Mouse (Mus musculus) intestine, postnatal 0 days (tissue): ENCODE measurements at regions not wholly inside any gene's neighbourhood (a gene's known extent, or its start where the extent isn't known, plus 50 kb on each side); places are given as distances from the start of the nearest gene placed in this dataset.

Experiments used
- ATAC-seq: fragments of 200-750 bp; cut with Nextera tagmentation; 2 replicates; pipeline ENCODE4 v1.8.0; 2017; ENCODE audit warnings: mild to moderate bottlenecking, moderate TSS enrichment, moderate library complexity
- H3K27ac ChIP-seq: fragments of 300-500 bp; sonication (generic); 2 replicates; pipeline ENCODE4 v1.5.1; 2014; ENCODE audit warnings: mild to moderate bottlenecking, low read depth, low read length, moderate library complexity
- H3K27me3 ChIP-seq: fragments of 300-500 bp; sonication (generic); replicated peaks from 2 replicates; pipeline ENCODE4 v1.6.1; 2014; ENCODE audit warnings: low read length, mixed read lengths; ENCODE audit not compliant: control insufficient read depth, insufficient read depth
- H3K36me3 ChIP-seq: fragments of 300-500 bp; sonication (generic); 2 replicates; pipeline ENCODE4 v1.6.1; 2014; ENCODE audit warnings: mild to moderate bottlenecking, moderate library complexity; ENCODE audit not compliant: control insufficient read depth, insufficient read depth
- H3K4me1 ChIP-seq: fragments of 300-500 bp; sonication (generic); replicated peaks from 2 replicates; pipeline ENCODE4 v1.6.1; 2014; ENCODE audit warnings: antibody characterized with exemption, low read length, mixed read lengths; ENCODE audit not compliant: control insufficient read depth, insufficient read depth
- H3K4me2 ChIP-seq: fragments of 300-500 bp; sonication (generic); replicated peaks from 2 replicates; pipeline ENCODE4 v1.6.1; 2014; ENCODE audit warnings: low read depth, mild to moderate bottlenecking, moderate library complexity
- H3K4me3 ChIP-seq: fragments of 300-500 bp; sonication (generic); 2 replicates; pipeline ENCODE4 v1.5.1; 2014; ENCODE audit warnings: low read depth, low read length
- H3K9ac ChIP-seq: fragments of 300-500 bp; sonication (generic); 2 replicates; pipeline ENCODE4 v1.6.1; 2014; ENCODE audit warnings: mild to moderate bottlenecking, low read depth, low read length
- H3K9me3 ChIP-seq: fragments of 300-500 bp; sonication (generic); 2 replicates; pipeline ENCODE4 v1.6.1; 2016; ENCODE audit warnings: mixed run types; ENCODE audit not compliant: control insufficient read depth
- CTCF ChIP-seq: sonication (generic); IDR thresholded peaks from 2 replicates; pipeline ENCODE4 v1.5.1; 2016; ENCODE audit warnings: low read depth, mild to moderate bottlenecking, control low read depth, antibody characterized with exemption, moderate library complexity
- WGBS: fragments of 180-500 bp; shearing (Covaris S2); extraction: QIAGEN DNeasy Blood & Tissue Kit; methylation state at CpG from one replicate; pipeline ENCODE4 v1.1.7; 2014; 5-methylcytosine and 5-hydroxymethylcytosine counted together

GRCm38 (mm10) chr17:31775037-31775436 is 80.6 kb downstream of the Sik1 start:
- no peak overlapping the region for H3K4me3 ChIP-seq
- no peak overlapping the region for H3K27ac ChIP-seq
- no peaks in the 10 kb centered on the region for H3K36me3 ChIP-seq
- no peak overlapping the region for H3K9ac ChIP-seq
- no peaks in the 10 kb centered on the region for H3K9me3 ChIP-seq
- no peaks in the 10 kb centered on the region for H3K27me3 ChIP-seq
- H3K4me1 ChIP-seq, result peaks cover 5% of the 10 kb centered on the region; the same call in 1 of the 2 replicates
- ATAC-seq, result no peak
- no peak for TF ChIP-seq CTCF
- no peak overlapping the region for H3K4me2 ChIP-seq
- WGBS, result 84% methylated on average over 5 of the region's 5 CpGs

GRCm38 (mm10) chr17:31775966-31776365 is 79.6 kb downstream of the Sik1 start:
- no peaks in the 10 kb centered on the region for H3K27me3 ChIP-seq
- no peak for TF ChIP-seq CTCF
- peaks cover 5% of the 10 kb centered on the region; the same call in 1 of the 2 replicates for H3K4me1 ChIP-seq
- H3K9me3 ChIP-seq, result no peaks in the 10 kb centered on the region
- H3K9ac ChIP-seq, result no peak overlapping the region
- H3K36me3 ChIP-seq, result no peaks in the 10 kb centered on the region
- no peak overlapping the region for H3K27ac ChIP-seq
- no peak overlapping the region for H3K4me3 ChIP-seq
- WGBS, result 69% methylated on average over 3 of the region's 3 CpGs
- ATAC-seq, result no peak
- H3K4me2 ChIP-seq, result no peak overlapping the region

- no peak overlapping the region for H3K27ac ChIP-seq
- H3K4me3 ChIP-seq, result no peak overlapping the region
- peaks cover 5% of the 10 kb centered on the region; the same call in 1 of the 2 replicates for H3K4me1 ChIP-seq
- peak; percentile 49; the same call in 1 of the 2 replicates for ATAC-seq
- no peaks in the 10 kb centered on the region for H3K27me3 ChIP-seq
- no peaks in the 10 kb centered on the region for H3K9me3 ChIP-seq
- no peaks in the 10 kb centered on the region for H3K36me3 ChIP-seq
- 38% methylated on average over 9 of the region's 9 CpGs for WGBS
- TF ChIP-seq CTCF, result no peak
- H3K9ac ChIP-seq, result no peak overlapping the region
- H3K4me2 ChIP-seq, result no peak overlapping the region
Observed at GRCm38 (mm10) chr17:31776949-31777607, 78.5 kb downstream of the Sik1 start.

- no peak for ATAC-seq
- H3K4me1 ChIP-seq, result peaks cover 5% of the 10 kb centered on the region; the same call in 1 of the 2 replicates
- no peaks in the 10 kb centered on the region for H3K27me3 ChIP-seq
- no peak overlapping the region for H3K4me2 ChIP-seq
- no peak overlapping the region for H3K9ac ChIP-seq
- WGBS, result 59% methylated on average over 5 of the region's 5 CpGs
- H3K27ac ChIP-seq, result no peak overlapping the region
- H3K36me3 ChIP-seq, result no peaks in the 10 kb centered on the region
- H3K9me3 ChIP-seq, result no peaks in the 10 kb centered on the region
- no peak for TF ChIP-seq CTCF
- H3K4me3 ChIP-seq, result no peak overlapping the region
Observed at GRCm38 (mm10) chr17:31777751-31778150, 77.9 kb downstream of the Sik1 start.

- H3K27ac ChIP-seq, result no peak overlapping the region
- no peak overlapping the region for H3K4me2 ChIP-seq
- no peaks in the 10 kb centered on the region for H3K27me3 ChIP-seq
- TF ChIP-seq CTCF, result no peak
- H3K9ac ChIP-seq, result no peak overlapping the region
- ATAC-seq, result no peak
- H3K36me3 ChIP-seq, result no peaks in the 10 kb centered on the region
- H3K4me3 ChIP-seq, result no peak overlapping the region
- WGBS, result 55% methylated on average over 3 of the region's 3 CpGs
- peaks cover 5% of the 10 kb centered on the region; the same call in 1 of the 2 replicates for H3K4me1 ChIP-seq
- H3K9me3 ChIP-seq, result no peaks in the 10 kb centered on the region
Observed at GRCm38 (mm10) chr17:31779466-31779865, 76.1 kb downstream of the Sik1 start.

GRCm38 (mm10) chr17:31782251-31782650 is 73.4 kb downstream of the Sik1 start:
- ATAC-seq, result no peak
- Histone ChIP-seq H3K4me2 (no peak overlapping the region), H3K36me3 (no peaks in the 10 kb centered on the region), H3K4me1 (peaks cover 5% of the 10 kb centered on the region; the same call in 1 of the 2 replicates), H3K4me3 (no peak overlapping the region), H3K9me3 (no peaks in the 10 kb centered on the region), H3K9ac (no peak overlapping the region), H3K27ac (no peak overlapping the region), H3K27me3 (no peaks in the 10 kb centered on the region)
- no peak for TF ChIP-seq CTCF
- 67% methylated on average over 6 of the region's 6 CpGs for WGBS
